Mouse (Mus musculus): ENCODE results near the gene Ccdc160. TPM values are rescaled to one million over a fixed set of nuclear protein-coding genes. Genes with fewer than 3 reads are reported as not detected.

The Ccdc160 gene
- not detected in 2 replicates for total RNA-seq (2015)
- not detected in 2 replicates for total RNA-seq (2017)

- peak; percentile 58; the same call in 1 of the 2 replicates for ATAC-seq (replicated peaks; ENCODE audit: poor library complexity)
These were observed at the start of gene Ccdc160 for GRCm38 (mm10) chrX:52790980-52791593. Gene Ccdc160, plus strand, starts transcription at chrX:52791200.

DNA sequence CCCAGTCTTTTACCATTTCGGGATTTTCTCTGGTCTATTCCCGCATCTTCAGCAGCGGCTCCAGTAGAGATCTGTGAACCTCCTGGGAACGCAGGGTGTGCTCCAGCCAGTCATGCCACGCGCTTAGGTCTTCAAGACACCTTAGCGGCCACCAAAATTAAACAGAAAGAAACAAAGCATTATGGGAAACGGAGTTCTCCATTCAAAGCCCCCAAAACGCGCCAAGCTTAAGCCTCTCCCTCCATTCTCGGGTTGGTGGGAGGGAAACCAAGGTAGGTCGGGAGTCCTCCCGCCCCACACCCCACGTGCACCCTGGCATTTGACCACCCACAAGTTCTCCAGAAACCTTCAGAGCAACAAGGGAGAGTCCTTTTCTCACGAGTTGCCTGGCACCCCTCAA lies 47.2 kb upstream of the Ccdc160 start:
- ATAC-seq (replicated peaks; ENCODE audit: poor library complexity): peak; percentile 45; the same call in 1 of the 2 replicates

- ATAC-seq (replicated peaks; ENCODE audit: poor library complexity): peak; percentile 58
These were observed 46.6 kb upstream of the Ccdc160 start for GRCm38 (mm10) chrX:52744201-52745051.

- 0 out of 2 replicates have a peak, but pooled peaks have one; percentile 15 for ATAC-seq (replicated peaks; ENCODE audit: poor library complexity)
These were observed 45.5 kb upstream of the Ccdc160 start for GRCm38 (mm10) chrX:52745462-52745861.

GRCm38 (mm10) chrX:52745917-52746316 lies 45.1 kb upstream of the Ccdc160 start:
- ATAC-seq (replicated peaks; ENCODE audit: poor library complexity): no peak

GRCm38 (mm10) chrX:52746849-52747248 lies 44.2 kb upstream of the Ccdc160 start:
- no peak for ATAC-seq (replicated peaks; ENCODE audit: poor library complexity)

DNA sequence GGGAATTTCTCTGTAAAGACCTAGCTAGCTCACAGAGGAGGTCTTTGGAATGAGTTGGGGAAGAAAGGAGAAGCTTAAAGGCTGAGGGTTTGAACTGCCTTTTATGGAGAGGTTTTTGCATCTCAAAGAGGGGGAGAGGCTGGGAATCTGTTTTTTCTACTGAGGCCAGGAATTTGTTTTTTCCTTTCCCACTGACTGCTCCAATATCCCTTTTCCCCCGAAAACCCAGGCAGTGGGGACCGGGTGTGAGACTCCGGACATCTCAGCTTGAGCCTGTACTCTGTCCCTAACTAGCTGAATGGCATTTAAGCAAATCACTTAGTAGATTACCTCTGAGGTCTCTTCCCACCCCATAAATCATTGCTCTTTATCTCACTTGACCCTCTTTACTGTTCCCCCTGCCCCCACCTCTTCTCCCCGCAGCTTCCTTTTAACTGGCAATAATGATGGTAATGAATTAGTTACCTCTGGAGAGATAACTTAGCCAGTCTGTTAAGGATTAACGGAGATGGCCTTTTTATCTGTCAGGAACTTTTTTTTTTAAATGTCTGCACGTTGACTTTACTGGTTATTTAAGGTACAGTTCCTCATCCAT lies 37.4 kb upstream of the Ccdc160 start:
- no peak for ATAC-seq (replicated peaks; ENCODE audit: poor library complexity)

GRCm38 (mm10) chrX:52757164-52757563 lies 33.8 kb upstream of the Ccdc160 start:
- 0 out of 2 replicates have a peak, but pooled peaks have one; percentile 20 for ATAC-seq (replicated peaks; ENCODE audit: poor library complexity)

GRCm38 (mm10) chrX:52759232-52759631 lies 31.8 kb upstream of the Ccdc160 start:
- ATAC-seq (replicated peaks; ENCODE audit: poor library complexity): no peak

DNA sequence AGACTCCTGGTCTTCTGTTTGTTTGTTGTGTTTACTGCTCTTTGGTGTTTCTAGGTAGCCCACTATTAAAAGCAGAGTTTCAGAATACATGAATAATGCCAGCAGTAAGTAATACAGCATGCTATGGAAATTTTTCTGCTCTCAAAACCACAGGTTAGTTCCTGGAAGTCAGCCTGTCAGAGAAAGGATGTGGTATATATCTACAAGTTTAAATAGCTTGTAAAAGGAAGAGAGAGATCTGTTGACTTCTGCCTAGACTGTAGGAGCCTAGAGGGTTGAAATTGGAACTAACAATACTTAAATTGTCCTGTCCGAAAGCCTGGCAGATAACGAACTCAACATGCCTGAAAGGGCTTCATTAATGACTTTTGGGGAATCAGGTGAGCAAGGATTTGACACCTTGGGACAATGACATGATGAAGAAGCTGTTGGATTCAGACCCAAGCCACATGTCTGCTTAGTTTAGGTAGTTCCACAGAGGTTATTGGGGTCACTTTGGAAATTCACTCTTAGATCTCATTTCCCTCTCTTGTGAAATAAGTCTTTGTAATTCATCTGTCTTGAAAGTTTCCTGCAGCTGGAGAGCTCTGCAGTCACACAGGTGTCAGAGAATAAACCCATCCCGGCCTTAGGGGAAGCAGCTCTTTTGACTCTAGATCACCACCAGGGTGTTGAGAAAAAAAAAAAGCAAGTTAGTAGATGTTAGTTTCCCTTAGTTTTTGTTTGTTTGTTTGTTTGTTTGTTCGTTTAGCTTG lies 30.6 kb upstream of the Ccdc160 start:
- 0 out of 2 replicates have a peak, but pooled peaks have one; percentile 20 for ATAC-seq (replicated peaks; ENCODE audit: poor library complexity)

GRCm38 (mm10) chrX:52762221-52762620 lies 28.8 kb upstream of the Ccdc160 start:
- ATAC-seq (replicated peaks; ENCODE audit: poor library complexity): no peak

GRCm38 (mm10) chrX:52775973-52776372 lies 15.0 kb upstream of the Ccdc160 start:
- ATAC-seq (replicated peaks; ENCODE audit: poor library complexity): peak; percentile 73

GRCm38 (mm10) chrX:52777671-52778070 lies 13.3 kb upstream of the Ccdc160 start:
- ATAC-seq (replicated peaks; ENCODE audit: poor library complexity): no peak

- peak; percentile 94 for ATAC-seq (replicated peaks; ENCODE audit: poor library complexity)
These were observed 7.1 kb upstream of the Ccdc160 start for GRCm38 (mm10) chrX:52783898-52784297.

GRCm38 (mm10) chrX:52791944-52792719 lies 1.1 kb downstream of the Ccdc160 start:
- peak; percentile 76 for ATAC-seq (replicated peaks; ENCODE audit: poor library complexity)

- ATAC-seq (replicated peaks; ENCODE audit: poor library complexity): no peak
These were observed 1.9 kb downstream of the Ccdc160 start for GRCm38 (mm10) chrX:52792861-52793260.

- no peak for ATAC-seq (replicated peaks; ENCODE audit: poor library complexity)
These were observed 4.8 kb downstream of the Ccdc160 start for GRCm38 (mm10) chrX:52795816-52796215.

GRCm38 (mm10) chrX:52797031-52797625 lies 6.1 kb downstream of the Ccdc160 start:
- no peak for ATAC-seq (replicated peaks; ENCODE audit: poor library complexity)

- no peak for ATAC-seq (replicated peaks; ENCODE audit: poor library complexity)
These were observed 7.3 kb downstream of the Ccdc160 start for GRCm38 (mm10) chrX:52798255-52798654.

- no peak for ATAC-seq (replicated peaks; ENCODE audit: poor library complexity)
These were observed 8.6 kb downstream of the Ccdc160 start for GRCm38 (mm10) chrX:52799566-52799965.

Measured in megakaryocyte progenitor cell, adult 5-6 weeks (primary cell).